Mouse (Mus musculus): ENCODE data around the gene Gm20822.
"Not testable (repeated sequence)": the region's sequence is repeated elsewhere in the genome, so short reads cannot be mapped to it uniquely, and the experiment has no call there.

Gene Gm20822

GRCm38 (mm10) chrY:15884671-15885070 is at the start of gene Gm20822:
Gene Gm20822 (minus strand): TSS chrY:15884771.
- DNase-seq (ENCODE audit: low spot score) = not testable (repeated sequence)

Data from spleen, adult 12 weeks (tissue).